Mouse (Mus musculus) inflammation-experienced regulatory T-cells, adult 6 months (primary cell): ENCODE measurements around the gene Ifnlr1. TPM values are rescaled to one million over a fixed set of nuclear protein-coding genes. Genes with fewer than 3 reads are reported as not detected.

ENCODE experiments used
- ATAC-seq: one replicate; pipeline ENCODE4 v1.8.0; 2017
- polyA plus RNA-seq, 3 experiments: library from polyadenylated mRNA; unstranded; fragments of 100-300 nt; shearing (Covaris generic); gene quantifications; one replicate each; pipeline ENCODE4 v1.2.1; 2017

The Ifnlr1 gene
- polyA plus RNA-seq, 3 experiments from 2014 or later = not detected

GRCm38 (mm10) chr4:135744726-135745448 lies 58.8 kb downstream of the Ifnlr1 start:
- ATAC-seq = no peak

- no peak for ATAC-seq
These were observed 59.5 kb downstream of the Ifnlr1 start for GRCm38 (mm10) chr4:135745613-135746012.

- no peak for ATAC-seq
These were observed 64.8 kb downstream of the Ifnlr1 start for GRCm38 (mm10) chr4:135750896-135751295.

DNA sequence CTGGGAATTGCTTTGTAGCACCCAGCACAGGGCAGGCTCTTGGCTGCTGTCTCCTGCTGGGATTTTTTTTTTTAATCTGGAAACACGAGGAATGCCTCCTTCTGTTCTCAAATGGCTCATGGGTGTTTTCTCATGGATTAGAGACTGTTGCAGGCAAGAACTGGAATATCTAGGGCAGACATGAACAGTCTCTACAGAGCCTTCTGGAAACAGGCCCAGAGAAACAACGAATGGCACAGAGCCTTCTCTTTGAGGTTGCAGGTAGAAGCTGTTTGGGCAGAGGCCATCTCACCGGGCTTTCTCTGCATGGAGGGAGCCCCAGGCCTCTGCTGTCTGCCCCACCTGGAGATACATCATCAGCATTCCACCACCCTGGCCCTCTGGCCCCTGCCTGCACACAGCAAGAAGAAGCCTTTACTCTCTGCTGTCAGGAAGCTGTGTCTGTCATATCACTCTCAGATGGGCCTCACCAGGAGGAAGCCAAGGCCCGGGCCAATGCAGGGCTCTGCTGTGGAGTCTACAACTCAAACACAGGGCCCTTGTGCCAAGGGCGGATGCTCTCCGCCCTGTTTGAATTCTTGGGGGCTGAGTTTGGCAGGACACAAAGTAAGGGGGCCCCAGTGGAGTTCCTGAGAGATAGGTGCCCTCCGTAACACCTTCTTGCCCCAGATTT lies 66.2 kb downstream of the Ifnlr1 start:
- ATAC-seq = no peak

- ATAC-seq = no peak
These were observed 66.7 kb downstream of the Ifnlr1 start for GRCm38 (mm10) chr4:135752779-135753164.

Other genes with a start within 250 kb of the Ifnlr1 start
- under 1 TPM in 1 of 3 experiments, not detected in 2; 0.19 TPM for gene Stpg1, start 191.5 kb upstream of the Ifnlr1 start, polyA plus RNA-seq
- 10 to 100 TPM in 2 of 3 experiments, 1 to 10 TPM in 1; 10.0 to 18.2 (median 13.6) TPM for gene Nipal3, start 191.2 kb upstream of the Ifnlr1 start, polyA plus RNA-seq
- not detected for gene Grhl3, start 112.7 kb upstream of the Ifnlr1 start, polyA plus RNA-seq
- gene Il22ra1, start 41.9 kb downstream of the Ifnlr1 start, polyA plus RNA-seq = not detected
- not detected for gene Myom3, start 73.4 kb downstream of the Ifnlr1 start, polyA plus RNA-seq
- 100 to 1,000 TPM; 184 to 209 (median 207) TPM for gene Srsf10, start 169.5 kb downstream of the Ifnlr1 start, polyA plus RNA-seq
- 100 to 1,000 TPM; 177 to 235 (median 211) TPM for gene Pnrc2, start 187.6 kb downstream of the Ifnlr1 start, polyA plus RNA-seq
- gene Cnr2, start 209.1 kb downstream of the Ifnlr1 start, polyA plus RNA-seq = 1 to 10 TPM; 1.9 to 8.0 (median 7.0) TPM
- gene Fuca1, start 234.4 kb downstream of the Ifnlr1 start, polyA plus RNA-seq = 100 to 1,000 TPM in 1 of 3 experiments, 10 to 100 TPM in 2; 81.7 to 101 (median 98.9) TPM